Mouse (Mus musculus): ENCODE measurements at regions not wholly inside any gene's neighbourhood (a gene's known extent, or its start where the extent isn't known, plus 50 kb on each side); places are given as distances from the start of the nearest gene placed in this dataset.

DNA sequence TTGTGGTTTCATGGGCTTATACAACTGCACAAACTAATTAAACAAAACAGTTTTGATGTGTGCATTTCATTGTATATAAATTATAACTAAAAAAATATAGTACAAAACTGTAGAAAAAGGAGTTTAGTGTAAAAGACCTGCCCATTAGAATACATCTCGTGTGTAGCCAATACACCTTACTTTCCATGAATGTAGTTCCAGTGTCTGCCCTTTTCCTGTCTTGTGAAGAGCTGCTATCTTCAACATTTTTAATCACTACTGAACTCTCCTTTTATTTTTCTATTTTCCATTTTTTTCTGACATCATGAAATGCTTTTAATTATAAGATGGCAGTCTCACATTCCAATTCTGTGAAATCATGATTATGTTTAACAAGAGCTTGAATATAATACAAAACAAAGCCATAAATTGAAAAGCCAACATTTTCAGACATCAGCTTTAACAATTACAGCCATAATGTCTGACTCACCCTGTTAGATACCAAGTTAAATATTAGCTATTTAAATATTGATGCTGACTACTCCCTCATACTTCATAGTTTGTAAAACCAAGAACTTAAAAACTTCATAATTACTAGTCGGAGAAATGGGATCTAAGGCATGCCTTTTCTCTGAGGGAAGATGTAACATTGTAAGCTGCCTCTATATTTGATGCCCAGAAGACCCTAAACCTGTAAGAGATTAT, 163.6 kb upstream of the Sema3d start:
- no peak for DNase-seq (ENCODE audit: low read depth, low spot score)

DNA sequence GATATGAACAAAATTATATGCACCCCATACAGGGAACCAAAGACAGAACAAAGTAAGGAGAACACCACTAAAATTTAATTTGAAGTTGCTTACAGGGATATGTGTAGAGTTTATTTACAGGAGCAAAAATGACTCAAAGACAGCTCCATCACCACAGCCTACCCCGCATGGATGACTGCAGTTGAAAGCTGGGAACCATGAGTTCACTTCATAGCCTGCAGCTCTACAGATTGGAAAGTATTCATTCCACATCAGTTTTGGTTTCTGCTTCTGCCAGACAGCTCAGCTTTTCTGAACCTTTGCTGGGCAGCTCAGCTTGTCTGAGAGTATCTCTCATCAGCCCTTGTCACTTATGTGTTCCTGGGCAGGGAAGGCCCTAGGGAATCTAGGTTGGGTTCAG, 160.6 kb upstream of the Sema3d start:
- DNase-seq (ENCODE audit: low read depth, low spot score), result no peak

DNA sequence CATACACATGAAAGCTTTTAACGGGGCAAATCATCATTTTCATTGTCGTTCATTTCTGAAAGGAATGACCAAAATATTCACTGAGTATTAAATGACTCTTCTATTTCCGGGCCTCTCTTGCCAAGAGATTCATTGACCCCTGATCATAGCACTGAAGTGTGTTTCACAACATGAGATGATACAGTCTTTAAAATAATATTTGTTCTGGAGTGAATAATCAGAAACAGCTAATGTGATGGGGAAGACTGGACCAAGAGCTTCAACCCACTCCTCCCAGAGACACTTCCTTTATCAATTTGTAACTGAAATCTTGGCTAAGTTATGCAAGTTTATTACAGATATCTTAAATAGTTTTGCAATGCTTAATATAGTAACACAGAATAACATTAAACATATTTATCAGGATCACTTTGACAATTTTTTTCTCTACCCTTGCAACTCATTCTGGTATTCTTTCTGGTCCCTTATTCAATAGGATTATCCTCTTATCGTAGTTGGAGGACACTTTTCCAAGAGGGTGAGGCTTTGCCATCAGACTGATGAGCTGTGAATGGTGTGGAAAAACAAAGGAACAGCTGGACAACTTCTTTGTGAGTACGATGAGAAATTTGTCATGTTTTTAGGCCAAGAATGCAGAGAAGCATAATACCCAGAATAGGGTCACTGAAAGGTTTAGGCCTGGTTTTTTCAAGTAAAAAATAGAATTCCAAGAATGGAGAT, 149.6 kb upstream of the Sema3d start:
- no peak for DNase-seq (ENCODE audit: low read depth, low spot score)

DNA sequence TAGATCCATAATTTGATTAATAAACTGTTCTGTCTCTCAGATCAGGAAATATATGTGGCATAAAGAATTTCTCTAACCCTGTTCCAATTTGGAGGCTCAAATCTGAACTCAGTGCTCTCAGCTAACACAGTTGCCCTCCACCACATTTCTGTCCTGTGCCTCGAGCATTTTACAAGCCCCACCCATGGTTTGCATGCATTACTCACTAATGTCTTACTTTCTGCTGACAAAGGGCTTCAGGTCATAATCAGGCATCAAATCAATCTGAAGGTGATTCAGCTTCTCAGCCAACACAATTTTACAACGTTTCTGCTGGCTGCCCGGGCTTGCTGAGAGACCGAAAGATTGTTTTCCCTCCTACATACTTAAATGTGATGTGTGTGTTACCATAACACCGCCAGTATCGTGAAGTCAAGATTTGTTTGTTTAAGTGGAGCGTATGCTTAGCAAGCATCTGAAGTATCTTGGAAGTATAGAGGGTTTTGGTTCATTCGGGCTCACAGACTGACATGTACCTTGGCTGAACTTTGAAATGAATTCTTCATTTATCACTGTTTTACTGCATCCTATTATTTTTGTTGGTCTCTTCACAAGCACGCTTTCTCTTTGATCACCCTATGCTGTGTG, 139.9 kb upstream of the Sema3d start:
- DNase-seq (ENCODE audit: low read depth, low spot score), result no peak

DNA sequence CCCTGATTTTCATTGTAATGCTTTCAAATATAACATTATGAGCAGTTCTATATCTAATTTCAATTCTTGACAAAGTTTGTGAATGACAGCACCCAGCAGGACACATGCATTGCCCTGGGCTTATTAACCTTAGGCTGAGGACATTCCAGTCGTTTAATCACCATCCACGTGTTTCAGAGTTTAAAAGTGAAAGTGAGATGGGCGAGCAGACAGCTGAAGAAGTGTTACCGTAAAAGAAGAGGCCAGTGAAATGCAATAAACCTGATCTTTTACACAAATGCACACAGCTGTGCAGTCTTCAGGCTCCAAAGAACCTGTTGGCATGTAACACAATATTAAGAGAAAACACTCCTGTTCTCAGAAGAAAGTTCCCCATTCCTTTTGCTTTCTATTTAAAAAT, 89.5 kb upstream of the Sema3d start:
- DNase-seq (ENCODE audit: low read depth, low spot score), result no peak

DNA sequence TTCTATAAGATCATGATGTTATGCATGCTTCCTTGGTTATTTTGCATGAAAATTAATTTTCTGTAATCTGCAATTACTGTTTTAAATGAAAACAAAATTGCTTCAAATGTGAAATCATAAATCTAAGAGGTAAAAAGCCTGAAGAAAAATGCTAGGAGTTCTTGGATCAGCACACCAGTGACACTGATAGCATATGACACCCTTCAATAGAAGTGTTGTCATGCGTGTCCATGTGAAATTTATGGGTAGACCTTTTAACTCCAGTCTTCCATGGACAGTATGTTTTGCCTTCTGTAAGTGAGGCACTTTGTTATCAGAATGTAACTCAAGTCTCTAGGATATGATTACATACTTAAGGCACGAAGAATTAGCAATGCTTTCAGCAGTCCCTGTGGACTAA, 85.9 kb upstream of the Sema3d start:
- no peak for DNase-seq (ENCODE audit: low read depth, low spot score)

DNA sequence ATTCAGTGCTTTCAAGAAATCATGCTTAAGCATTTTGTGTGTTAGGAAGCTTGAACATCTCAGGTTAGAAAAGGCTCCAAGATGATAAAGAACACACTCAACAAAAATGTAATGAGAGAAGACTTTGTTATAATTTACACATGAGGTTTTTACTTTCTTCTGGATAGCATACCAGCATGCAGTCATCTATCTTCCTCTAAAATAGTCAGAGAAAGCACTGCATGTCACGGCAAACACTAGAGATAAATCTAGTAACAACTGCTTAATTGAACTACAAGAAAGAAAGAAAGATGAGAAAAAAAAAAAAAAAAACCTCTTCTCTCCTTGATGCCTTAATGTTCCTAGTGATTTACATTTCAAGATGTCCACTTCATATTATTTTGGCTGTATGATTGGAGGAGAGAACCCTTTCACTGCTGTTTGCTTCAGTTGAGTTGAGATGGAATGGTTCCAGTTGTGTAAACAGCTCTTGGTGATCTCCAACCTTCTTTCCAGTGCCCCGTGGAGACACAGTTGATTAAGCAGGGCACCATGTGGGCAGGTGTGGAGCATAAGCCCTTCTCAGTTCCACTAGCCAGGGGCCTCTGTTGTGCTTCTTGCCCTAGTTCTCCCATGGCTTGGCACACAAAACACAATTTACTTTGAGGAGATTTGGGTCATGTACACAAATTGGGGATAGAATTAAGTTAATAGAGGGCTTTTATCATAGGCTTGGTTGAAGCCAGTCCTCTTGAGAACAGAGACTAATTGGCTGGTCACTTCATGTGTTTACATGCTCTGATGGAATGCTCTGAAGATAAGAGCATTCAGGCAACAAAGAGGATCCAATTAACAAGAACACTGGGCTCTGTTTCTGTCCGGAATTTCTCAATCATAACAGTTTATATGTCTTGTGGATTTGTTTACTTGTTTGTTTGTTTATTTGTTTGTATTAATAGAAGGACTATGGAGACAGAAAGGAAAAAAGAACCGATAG, 81.1 kb upstream of the Sema3d start:
- DNase-seq (ENCODE audit: low read depth, low spot score), result no peak

DNA sequence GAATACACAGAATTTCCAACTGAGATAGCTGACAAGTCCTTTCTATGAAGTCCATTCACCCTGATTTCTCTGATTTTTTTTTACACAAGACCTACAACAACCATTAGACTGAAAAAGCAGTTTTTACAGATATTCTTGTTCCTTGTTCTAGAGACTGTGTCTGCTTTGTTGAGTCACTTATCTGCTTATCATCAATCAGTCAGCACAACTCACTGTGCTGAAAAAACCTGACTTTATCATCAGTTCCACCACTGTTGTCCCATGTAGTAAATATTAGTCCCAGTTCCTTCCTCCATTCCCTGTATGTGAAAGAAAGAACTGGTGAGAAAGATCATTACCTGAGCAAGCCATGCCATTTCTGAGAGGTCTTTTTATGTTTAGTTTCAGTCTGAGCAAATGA, 73.8 kb upstream of the Sema3d start:
- DNase-seq (ENCODE audit: low read depth, low spot score), result no peak

DNA sequence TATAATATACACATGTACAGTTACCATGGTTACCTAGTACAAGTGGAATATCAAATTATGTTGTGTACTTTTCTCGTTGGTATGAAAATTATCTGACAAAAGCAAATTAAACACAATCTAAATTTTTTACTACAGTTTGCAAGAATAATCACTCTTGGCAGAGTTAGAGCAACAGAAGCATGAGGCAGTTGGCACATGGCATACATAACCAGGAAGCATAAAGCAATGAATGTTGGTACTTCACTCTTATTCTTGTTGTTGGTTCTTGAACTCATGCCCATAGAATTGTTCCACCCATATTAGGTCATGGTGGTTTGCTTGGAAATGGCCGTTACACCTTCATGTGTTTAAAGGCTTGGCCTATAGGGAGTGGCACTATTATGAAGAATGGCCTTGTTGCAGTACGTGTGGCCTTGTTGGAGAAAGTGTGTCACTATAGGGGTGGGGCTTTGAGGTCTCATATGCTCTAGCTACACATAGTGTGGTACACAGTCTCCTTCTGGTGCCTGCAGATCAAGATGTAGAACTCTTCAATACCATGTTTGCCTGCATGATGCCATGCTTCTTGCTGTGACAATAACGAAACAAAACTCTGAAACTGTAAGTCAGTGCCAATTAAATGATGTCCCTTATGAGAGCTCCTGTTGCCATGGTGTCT, 50.4 kb upstream of the Sema3d start:
- no peak for DNase-seq (ENCODE audit: low read depth, low spot score)

Measured in CD4-positive helper T cell, adult 2 months (primary cell).